Mouse (Mus musculus) left cerebral cortex, postnatal 14 days (tissue): ENCODE measurements around the gene Ksr2. TPM values are rescaled to one million over a fixed set of nuclear protein-coding genes. Genes with fewer than 3 reads are reported as not detected.

Source experiments
- DNase-seq, 2 experiments: peaks; one replicate each; pipeline ENCODE4 v3.0.0; 2021 to 2022; ENCODE audit warnings: low spot score in 2 of 2, mixed read lengths in 1 of 2
- intact Hi-C: fragments of 180-260 bp; cut with DNase I; formaldehyde crosslinking; loops from one replicate; pipeline ENCODE4 v1.15.1; 2025
- total RNA-seq, 2 experiments: library from RNA; stranded (reverse); gene quantifications; 2 replicates each; pipeline ENCODE4 v1.2.3; 2021

Ksr2 gene
- total RNA-seq, 2 experiments from 2014 or later = 36.5 to 39.7 TPM

DNA sequence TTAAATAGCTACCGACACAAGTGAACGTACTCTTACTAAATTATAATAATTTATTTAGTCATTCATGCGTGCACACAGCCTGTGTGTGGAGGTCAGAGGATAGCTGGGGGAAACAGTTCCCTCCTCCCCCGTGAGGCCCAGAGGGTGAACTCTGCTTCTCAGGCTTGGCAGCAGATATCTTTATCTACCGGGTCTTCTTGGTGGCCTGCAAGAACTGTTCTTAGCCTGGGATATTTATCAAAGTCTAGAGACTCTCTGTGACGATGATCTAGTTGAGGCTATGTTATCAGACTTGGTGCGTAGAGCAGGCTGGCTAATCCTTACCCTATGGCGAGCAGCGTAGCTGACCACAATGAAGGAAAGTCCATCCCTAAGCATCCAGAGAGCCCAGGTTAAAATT lies 45.1 kb downstream of the Ksr2 start:
- intact Hi-C loops = no loop called here

DNA sequence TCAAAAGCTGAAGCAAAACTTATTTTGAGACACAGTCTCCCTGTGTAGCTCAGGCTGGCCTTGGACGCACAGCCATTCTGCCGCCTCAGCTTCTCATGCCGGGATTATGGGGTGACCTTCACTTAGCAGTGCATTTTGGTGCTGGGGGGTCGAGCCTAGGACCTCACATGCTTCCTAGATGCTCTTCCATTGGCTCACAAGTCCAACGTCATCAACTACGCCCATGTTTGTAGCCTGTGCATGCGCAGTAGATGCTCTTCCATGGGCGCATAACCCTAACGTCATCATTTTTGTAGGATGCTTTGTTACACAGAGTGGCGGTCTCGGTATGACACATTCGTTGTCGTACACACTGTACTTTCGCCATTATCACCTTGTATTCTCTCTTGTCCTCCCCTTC lies 46.5 kb downstream of the Ksr2 start:
- DNase-seq = no peak
- intact Hi-C loops = no loop called here

More for the DNA sequence above, 45.1 kb downstream of the Ksr2 start:
- no peak for DNase-seq

DNA sequence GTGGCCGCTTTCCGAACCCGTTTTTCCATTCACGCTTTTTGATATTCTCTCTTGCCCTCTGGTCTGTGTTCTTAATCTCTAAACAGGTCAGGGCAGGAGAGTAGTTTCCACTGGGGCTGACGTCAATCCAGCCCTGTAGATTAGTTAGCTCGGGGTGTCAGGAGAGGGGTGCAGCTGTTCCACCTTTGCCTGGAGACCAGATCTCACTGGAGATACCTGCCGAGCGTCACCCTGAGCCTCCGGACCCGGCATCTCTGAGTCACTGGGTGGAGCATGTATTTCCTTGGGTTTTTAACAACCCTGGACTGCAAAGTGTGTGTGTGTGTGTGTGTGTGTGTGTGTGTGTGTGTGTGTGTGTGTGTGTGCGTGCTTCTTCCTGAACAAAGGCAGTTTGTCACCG lies 53.3 kb downstream of the Ksr2 start:
- no peak for DNase-seq
- intact Hi-C loops = no loop called here

DNA sequence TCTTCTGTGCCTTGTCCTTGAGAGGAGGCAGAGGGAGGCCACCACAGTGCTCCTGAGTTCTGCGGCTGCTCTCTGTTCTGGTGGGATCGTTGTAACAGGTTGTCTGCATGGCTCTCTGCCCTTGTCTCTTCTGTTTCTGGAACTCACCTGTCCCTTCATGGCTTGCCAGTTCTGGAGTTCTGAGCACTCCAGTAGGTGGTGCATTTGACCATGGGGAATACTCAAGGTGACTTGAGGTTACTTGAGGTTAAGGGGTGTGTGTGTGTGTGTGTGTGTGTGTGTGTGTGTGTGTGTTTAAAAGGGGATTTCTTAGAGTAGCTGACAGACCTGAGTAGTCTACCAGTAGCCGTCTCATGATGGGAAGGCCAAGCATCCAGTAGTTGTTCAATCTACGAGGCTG lies 55.2 kb downstream of the Ksr2 start:
- DNase-seq = no peak
- intact Hi-C loops = no loop called here

DNA sequence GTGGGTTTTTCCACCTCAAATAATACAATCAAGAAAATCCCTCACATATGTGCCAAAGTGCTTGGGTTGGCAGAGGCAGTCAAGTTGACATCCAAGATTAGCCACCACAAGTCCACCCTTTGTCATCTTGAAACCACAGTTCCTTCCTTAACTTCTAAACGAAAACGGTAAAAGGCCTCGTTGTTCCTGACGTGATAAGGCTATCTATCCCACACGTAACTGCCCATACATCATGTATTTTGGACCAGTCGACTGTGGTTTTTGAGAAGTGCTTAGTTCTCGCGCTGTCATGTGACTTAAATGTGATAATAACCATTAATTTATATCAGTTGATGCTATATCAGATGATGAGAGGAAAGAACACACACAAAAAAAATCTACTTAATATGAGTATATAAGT lies 55.8 kb downstream of the Ksr2 start:
- intact Hi-C loops = no loop called here

DNA sequence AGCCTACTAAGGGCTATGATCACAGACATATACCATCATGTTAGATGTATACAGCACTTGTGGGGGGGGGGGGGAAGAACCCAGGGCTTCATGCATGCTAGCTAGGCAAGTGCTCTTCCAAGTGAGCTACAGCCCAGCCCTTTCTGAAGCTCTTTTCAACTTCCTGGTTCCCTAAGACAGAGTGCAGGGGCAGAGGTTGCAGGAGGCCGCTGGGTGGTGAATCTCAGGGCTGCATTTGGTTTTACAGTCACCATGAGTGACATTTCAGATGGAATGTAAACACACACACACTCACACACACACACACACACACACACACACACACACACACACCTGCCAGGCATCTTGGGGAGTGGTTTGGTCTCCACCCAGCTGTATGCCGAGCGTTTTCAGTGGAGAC lies 67.4 kb downstream of the Ksr2 start:
- intact Hi-C loops = no loop called here
- no peak for DNase-seq

More for the DNA sequence above, 55.8 kb downstream of the Ksr2 start:
- DNase-seq = no peak

DNA sequence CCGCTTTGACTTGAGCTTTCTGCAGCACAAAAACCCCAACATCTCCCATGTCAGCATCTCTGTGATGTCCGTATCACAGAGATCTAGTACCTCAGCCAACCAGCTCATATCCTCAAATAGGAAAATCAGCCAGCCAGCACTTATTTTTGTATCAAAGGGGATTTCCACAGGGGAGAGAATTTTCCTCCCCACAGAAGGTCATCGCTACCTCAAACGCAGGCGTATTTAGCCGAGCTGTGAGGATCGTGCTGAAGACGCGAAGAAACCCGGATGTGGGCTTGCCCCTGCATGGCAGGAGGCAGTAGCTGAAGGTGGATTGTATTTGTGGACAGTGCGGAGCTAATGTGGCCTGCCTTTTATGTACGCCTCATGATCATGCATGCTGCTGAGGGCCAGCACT lies 67.8 kb downstream of the Ksr2 start:
- intact Hi-C loops = no loop called here
- no peak for DNase-seq

DNA sequence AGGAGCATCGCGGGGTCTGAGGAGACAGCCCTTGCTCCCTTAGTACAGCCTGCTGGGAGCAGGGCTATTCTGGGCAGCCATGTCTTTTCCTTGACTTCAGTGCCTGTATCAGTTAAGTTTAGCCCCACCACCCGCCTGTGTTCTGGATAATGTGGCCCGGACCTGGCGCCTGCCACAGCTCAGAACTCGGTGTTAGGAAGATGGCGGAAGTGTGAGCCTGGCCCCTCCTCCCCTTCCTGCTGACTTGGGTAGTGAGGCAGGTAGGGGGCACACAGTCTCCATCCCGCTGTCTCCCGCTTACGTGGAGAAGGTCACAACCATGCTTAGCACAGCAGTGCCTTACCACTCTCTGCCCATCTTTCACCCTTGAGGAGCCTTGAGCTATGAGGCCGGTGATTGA lies 68.2 kb downstream of the Ksr2 start:
- intact Hi-C loops = no loop called here

DNA sequence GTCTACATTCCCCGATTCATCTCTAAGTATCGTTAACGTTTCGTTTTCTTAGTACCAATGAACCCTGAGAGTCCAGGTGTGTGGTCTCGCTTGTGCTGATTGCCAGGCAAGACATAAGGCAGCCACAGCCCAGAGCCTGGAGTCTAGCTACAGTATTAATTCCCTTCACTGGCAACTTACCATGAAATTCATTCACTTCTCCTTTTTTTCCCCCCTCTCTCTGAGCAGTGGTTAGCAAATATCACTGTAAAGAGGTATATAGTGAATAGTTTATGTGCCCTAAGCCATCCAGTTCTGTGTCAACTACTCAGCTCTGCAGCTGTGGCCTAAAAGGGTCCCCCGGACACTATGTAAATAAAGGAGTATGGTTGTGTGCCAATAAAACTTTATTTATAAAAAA lies 71.6 kb downstream of the Ksr2 start:
- DNase-seq = no peak
- intact Hi-C loops = no loop called here

More for the DNA sequence above, 68.2 kb downstream of the Ksr2 start:
- DNase-seq = no peak

DNA sequence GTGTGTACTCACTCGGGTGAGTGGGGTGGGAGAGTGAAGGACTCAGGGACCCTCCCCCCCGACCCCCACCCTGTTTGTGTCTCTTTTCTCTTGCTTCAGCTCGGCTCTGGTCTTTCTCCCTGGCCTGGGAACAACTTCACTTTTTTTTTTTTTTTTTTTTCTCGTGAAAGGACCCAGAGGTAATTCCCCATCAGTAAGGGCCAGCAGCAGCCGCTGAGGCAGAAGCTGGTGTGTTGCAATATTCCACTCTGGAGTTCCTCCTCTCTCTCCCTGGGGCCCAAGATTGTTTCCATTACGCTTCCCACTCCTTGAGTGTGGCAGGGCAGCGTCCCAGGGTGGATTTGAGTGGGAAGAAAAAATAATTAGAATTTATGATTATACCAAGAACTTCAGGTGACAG lies 72.3 kb downstream of the Ksr2 start:
- DNase-seq = no peak
- intact Hi-C loops = no loop called here

DNA sequence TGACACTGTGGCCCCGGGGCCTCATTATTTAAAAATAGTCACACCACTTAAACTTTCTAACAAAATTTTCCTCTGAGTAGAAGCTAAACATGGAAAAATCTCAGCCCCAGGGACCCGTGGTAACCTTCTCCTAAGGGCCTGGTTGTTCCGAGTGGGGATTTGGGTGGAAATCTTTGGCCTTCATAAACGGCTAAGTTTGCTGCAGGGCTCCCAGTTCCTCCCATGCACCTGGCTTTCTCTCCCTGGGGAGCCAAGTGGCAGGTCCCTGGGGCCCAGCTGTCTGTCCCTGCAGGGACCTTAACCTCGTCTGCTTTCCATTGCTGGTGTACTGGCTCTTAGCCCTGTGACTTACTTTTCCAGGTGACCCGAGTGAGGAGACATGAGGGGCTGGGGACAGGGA lies 74.4 kb downstream of the Ksr2 start:
- intact Hi-C loops = no loop called here
- no peak for DNase-seq

DNA sequence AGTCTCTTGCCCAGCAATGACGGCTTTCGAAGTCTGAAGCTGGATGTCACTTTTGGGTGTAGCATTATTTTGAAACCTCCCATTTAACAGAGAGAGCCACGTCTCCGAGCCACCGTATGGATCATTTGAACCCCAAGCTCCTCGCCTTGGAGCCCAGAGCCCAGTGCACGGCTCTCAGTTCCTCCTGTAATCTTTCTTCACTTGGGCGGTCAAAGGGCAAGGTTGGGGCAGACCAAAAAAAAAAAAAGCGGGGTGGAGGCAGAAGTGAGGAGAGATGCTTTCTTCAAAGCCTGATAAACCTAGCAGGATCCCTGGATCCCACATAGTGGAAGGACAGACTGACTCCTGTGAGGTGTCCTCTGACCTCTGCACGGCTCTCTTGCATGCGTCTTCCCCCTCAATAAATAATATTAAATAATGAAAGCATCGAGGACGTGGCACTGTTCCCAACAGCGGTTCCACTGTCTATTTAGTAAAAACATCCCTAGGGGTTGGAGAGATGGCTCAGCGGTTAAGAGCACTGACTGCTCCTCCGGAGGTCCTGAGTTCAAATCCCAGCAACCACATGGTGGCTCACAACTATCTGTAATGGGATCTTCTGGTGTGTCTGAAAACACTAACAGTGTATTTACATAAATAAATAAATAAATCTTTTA lies 75.0 kb downstream of the Ksr2 start:
- DNase-seq = no peak
- intact Hi-C loops = no loop called here

DNA sequence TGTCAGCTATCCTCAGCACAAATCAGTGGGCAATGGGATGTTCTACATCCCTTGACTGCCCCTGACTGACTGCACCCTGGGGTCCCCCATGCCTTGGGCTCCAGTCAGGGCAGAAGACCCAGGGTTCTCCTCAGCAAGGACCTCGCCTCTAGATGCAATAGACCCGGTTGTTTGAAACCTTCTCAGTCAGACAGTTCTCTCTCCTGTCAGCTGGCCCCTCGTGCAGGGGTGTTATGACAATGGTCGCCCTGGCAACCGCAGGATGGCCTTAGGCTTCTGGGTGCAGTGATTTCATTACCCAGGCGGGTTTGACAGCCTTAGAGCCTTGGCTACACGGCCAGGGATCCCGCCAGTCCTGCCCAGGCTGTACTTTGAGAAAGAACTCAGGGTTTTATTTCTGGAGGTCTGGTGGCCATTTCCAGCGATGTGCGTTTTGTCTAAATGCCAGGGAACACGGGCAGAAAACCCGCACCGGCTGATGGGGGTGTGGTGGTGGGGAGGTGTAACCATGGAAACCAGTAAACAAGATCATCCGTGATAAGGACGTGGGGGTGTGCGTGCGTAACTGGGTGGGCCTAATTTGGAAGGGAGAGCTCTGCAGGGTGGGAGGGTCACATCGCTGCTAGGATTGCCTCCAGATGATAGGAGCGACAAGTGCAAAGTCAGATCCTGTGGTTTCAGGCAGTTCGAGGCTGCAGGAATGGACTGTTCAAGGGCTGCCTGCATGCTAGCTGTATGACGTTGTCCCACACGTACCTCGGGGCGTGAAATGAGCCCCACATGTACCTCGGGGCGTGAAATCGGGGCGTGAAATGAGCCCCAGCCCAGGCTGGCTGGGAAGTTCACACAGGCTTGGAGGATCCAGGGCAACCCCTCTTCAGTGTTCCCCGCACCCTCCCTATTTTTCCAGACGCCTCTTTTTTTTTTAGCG lies 79.4 kb downstream of the Ksr2 start:
- peak; percentile 64 to 80 for DNase-seq
- intact Hi-C loops = loop anchor here (5.0 to 10.0 kb wide), 3 partner anchors 108 to 186 kb away; partner anchors contain the start of genes Rfc5 and Wsb2

DNA sequence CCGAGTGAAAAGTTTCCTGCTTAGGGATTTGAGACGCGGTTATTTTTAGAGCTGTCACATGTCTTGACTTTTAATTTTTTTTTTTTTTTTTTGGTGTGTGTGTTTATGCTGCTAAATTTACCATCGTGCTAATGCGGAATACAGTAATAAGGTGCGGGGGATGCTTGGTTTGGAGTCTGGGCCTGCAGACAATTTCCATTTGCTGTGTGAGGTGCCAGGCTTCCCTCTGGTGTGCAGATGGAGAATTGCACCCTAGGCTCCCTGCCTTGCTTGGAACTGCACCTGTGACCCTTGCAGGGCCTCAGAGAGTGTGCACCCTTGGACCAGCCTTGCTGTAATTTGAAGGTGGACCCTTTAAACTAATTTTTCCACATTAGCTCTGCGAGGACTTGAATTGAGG lies 80.1 kb downstream of the Ksr2 start:
- intact Hi-C loops = loop anchor here (2.0 to 10.0 kb wide), 4 partner anchors 79 to 187 kb away; partner anchors contain the start of genes Rfc5 and Wsb2
- peak; percentile 85 to 87 for DNase-seq

DNA sequence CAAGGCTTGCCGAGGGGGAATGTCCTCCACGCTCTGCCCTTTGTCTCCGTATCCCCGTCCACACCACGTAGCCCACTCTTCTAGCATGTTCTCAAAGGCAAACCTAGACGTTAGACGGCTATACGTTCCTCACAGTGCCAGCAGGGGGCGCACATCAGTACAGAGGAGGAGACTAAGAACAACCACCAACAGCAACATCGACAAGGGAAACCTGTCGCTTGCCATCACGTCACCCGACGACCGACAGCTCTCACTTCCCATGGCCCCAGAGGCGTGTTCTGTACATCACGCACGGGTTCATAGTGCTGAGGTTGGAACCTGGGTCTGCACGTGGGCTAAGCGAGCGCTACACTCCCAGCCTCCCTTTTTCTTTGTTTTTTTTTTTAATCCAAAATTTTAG lies 83.3 kb downstream of the Ksr2 start:
- DNase-seq = no peak
- intact Hi-C loops = loop anchor here (10.0 kb wide), 1 partner anchor 112 kb away; the partner anchor contains the start of gene Rfc5

DNA sequence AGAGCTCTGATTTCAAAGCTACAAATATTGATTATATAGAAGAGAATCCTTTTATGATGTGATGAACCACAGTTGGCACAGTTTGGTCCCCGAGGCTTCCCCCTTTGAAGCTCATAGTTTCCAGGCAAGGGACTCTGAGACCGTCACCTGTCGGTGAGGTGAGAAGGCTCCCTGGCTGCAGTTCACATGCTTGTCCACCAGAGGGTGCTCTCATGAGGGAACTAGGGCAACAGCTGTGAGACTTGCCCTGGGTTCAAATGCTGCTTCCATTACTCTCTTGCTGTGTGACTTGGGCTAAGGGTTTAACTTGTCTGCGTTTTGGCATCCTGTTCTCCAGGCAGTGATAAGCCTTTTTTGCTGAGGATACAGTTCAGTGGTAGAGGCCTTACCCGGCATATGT lies 88.8 kb downstream of the Ksr2 start:
- no peak for DNase-seq
- intact Hi-C loops = no loop called here

DNA sequence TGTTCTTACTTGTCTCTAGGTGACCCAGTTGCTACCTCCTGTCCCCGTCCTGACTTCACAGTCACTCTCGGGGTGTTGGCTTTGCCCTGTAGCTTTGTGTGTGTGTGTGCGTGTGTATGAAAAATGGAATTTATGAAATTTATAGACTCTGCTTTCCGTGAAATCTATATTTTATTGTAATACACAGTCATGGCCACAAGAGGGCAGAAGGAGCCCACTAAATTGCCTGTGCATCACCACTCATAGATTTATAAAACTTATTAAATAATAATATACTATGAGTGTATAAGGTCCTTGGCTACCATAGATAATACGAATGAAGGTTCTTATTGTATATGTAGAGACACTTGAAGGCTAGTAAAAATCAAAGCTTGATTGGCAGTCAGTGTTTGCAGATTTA lies 90.6 kb downstream of the Ksr2 start:
- DNase-seq = no peak
- intact Hi-C loops = no loop called here

DNA sequence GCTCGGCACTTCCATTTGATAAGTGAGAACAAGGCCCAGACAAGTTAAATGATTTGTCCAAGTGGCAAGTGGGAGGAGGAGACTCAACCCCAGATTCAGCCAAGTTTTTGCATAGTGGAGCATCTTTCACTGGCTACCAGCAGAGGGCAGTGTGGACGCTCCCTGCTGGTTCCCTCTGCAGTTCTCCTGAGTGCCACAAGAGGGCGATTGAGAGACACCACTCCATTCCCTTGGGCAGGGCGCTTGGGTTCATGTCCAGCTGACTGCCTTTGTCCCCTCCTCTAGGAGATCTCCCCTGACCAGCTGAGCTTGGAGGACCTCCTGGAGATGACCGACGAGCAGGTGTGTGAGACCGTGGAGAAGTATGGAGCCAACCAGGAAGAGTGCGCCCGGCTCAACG lies 91.4 kb downstream of the Ksr2 start:
- intact Hi-C loops = no loop called here
- peak; percentile 72 to 85 for DNase-seq

DNA sequence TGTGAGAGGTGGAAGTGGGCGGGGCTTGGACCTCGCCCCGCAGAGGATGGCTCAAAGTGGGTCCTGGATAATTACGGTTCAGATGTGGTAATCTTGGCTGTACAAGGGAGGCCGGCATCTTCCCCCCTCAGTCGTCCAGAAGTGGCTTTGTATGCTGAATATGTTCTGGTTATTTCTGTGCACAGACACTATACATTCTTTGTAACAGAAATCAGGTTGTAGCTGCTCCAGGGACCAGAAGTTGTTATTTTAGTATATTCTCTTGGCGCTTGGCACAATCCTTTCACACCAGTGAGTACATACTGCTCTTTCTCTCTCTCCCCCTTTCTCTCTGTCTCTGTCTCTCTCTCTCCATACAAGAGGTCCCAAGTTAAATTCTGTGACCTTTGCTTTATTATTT lies 92.0 kb downstream of the Ksr2 start:
- DNase-seq = peak in 1 of 2 experiments; percentile 55
- intact Hi-C loops = loop anchor here (2.0 kb wide), 1 partner anchor 437 kb away; no protein-coding TSS in a partner anchor

DNA sequence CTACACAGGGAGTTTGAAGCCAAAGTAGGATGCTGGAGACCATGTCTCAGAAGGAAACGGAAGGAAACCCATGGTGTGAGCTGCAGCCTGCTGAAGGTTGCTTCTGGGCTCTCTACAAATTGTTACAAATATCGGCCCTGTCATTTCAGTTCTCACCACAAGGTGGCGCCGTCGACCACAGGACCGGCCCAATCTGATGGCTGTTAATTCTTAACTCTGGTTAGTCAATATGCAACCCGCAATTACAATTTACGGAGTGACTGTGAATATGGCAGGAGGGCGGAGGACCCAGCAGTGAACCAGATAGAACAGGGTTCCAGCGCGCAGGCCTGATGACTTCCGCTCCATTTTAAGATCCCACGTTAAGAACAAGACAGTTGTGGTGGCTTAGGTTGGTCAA lies 92.6 kb downstream of the Ksr2 start:
- intact Hi-C loops = loop anchor here (2.0 kb wide), 1 partner anchor 436 kb away; no protein-coding TSS in a partner anchor
- peak; percentile 73 to 77 for DNase-seq
